Mouse (Mus musculus) small intestine, adult 2 months (tissue): ENCODE measurements at regions not wholly inside any gene's neighbourhood (a gene's known extent, or its start where the extent isn't known, plus 50 kb on each side); places are given as distances from the start of the nearest gene placed in this dataset.

ENCODE experiments used
- CTCF ChIP-seq: fragments of 200-500 bp; IDR thresholded peaks from 2 replicates; pipeline ENCODE4 v1.5.1; 2012; ENCODE audit warnings: low read depth, mild to moderate bottlenecking, control low read depth, inconsistent platforms, low read length, moderate library complexity, mixed read lengths; ENCODE audit not compliant: insufficient replicate concordance, insufficient read length; ENCODE audit errors: extremely low read depth
- POLR2A ChIP-seq: fragments of 200-500 bp; IDR thresholded peaks from 2 replicates; pipeline ENCODE4 v1.6.1; 2012; ENCODE audit warnings: low read depth, mild to moderate bottlenecking, control low read depth, inconsistent platforms, low read length, moderate library complexity

- TF ChIP-seq CTCF (no peak), POLR2A (no peak)
Observed at GRCm38 (mm10) chr14:101375833-101376232, 175.7 kb upstream of the Prr30 start.
